Mouse (Mus musculus) lung, postnatal 0 days (tissue): ENCODE measurements around the gene Znrf2. TPM values are rescaled to one million over a fixed set of nuclear protein-coding genes. Genes with fewer than 3 reads are reported as not detected.
"Not testable (repeated sequence)": the region's sequence is repeated elsewhere in the genome, so short reads cannot be mapped to it uniquely, and the experiment has no call there.

Experiments
- ATAC-seq: fragments of 200-750 bp; cut with Nextera tagmentation; 2 replicates; pipeline ENCODE4 v1.8.0; 2017; ENCODE audit warnings: moderate library complexity
- DNase-seq: peaks from one replicate; pipeline ENCODE4 v3.0.0-alpha.2; 2016; ENCODE audit warnings: low spot score
- H3K27ac ChIP-seq: fragments of 300-500 bp; sonication (generic); 2 replicates; pipeline ENCODE4 v1.5.1; 2014; ENCODE audit warnings: antibody characterized with exemption, mild to moderate bottlenecking, low read length, mixed read lengths
- H3K27me3 ChIP-seq: fragments of 300-500 bp; sonication (generic); replicated peaks from 2 replicates; pipeline ENCODE4 v1.6.1; 2014; ENCODE audit warnings: low read length, mixed read lengths; ENCODE audit not compliant: insufficient read depth
- H3K36me3 ChIP-seq: fragments of 300-500 bp; sonication (generic); 2 replicates; pipeline ENCODE4 v1.6.1; 2014; ENCODE audit warnings: low read length, mixed read lengths; ENCODE audit not compliant: insufficient read depth
- H3K4me1 ChIP-seq: fragments of 300-500 bp; sonication (generic); 2 replicates; pipeline ENCODE4 v1.6.1; 2014; ENCODE audit warnings: antibody characterized with exemption, low read depth, low read length, mixed read lengths; ENCODE audit not compliant: insufficient read depth
- H3K4me2 ChIP-seq: fragments of 300-500 bp; sonication (generic); replicated peaks from 2 replicates; pipeline ENCODE4 v1.6.1; 2014; ENCODE audit warnings: low read depth, mild to moderate bottlenecking, low read length, moderate library complexity, mixed read lengths
- H3K4me3 ChIP-seq: fragments of 300-500 bp; sonication (generic); 2 replicates; pipeline ENCODE4 v1.5.1; 2014; ENCODE audit warnings: low read depth, low read length
- H3K9ac ChIP-seq: fragments of 300-500 bp; sonication (generic); replicated peaks from 2 replicates; pipeline ENCODE4 v1.6.1; 2014; ENCODE audit warnings: low read depth, mild to moderate bottlenecking
- H3K9me3 ChIP-seq: fragments of 300-500 bp; sonication (generic); 2 replicates; pipeline ENCODE4 v1.6.1; 2016; ENCODE audit warnings: low read length, mixed read lengths
- CTCF ChIP-seq: IDR thresholded peaks from 2 replicates; pipeline ENCODE4 v1.5.1; 2016; ENCODE audit warnings: antibody characterized with exemption, mild to moderate bottlenecking
- EP300 ChIP-seq: IDR thresholded peaks from 2 replicates; pipeline ENCODE4 v1.6.1; 2016; ENCODE audit warnings: antibody characterized with exemption, mild to moderate bottlenecking, control low read depth
- WGBS: fragments of 180-500 bp; shearing (Covaris S2); extraction: QIAGEN DNeasy Blood & Tissue Kit; methylation state at CpG from one replicate; pipeline ENCODE4 v1.1.7; 2014; 5-methylcytosine and 5-hydroxymethylcytosine counted together
- polyA plus RNA-seq: library from polyadenylated mRNA; unstranded; fragments of >200 nt; fragmentation: Nextera tagmentation; extraction: Ambion mirVana; gene quantifications from 2 replicates; pipeline ENCODE4 v1.2.1, GENCODE M21; 2015

The Znrf2 gene
- polyA plus RNA-seq, 1 experiment from 2014 or later = 4.6 TPM

- peaks cover 24% of the 10 kb centered on the region; the same call in 1 of the 2 replicates for H3K4me1 ChIP-seq
- H3K9ac ChIP-seq = no peak overlapping the region
- DNase-seq (no peak), ATAC-seq (no peak)
- peak overlapping the region; percentile 84; the same call in 1 of the 2 replicates for H3K4me2 ChIP-seq
- 70% methylated on average over 9 of the region's 9 CpGs for WGBS
- 0 out of 2 replicates have a peak overlapping the region, but pooled peaks have one; percentile 94 for H3K27ac ChIP-seq
- H3K9me3 ChIP-seq = no peaks in the 10 kb centered on the region
- TF ChIP-seq EP300 = no peak
- no peak for TF ChIP-seq CTCF
- no peaks in the 10 kb centered on the region for H3K36me3 ChIP-seq
- H3K4me3 ChIP-seq = no peak overlapping the region
- no peaks in the 10 kb centered on the region for H3K27me3 ChIP-seq
Observed at GRCm38 (mm10) chr6:54815428-54816130, 1.1 kb upstream of the Znrf2 start.

DNA sequence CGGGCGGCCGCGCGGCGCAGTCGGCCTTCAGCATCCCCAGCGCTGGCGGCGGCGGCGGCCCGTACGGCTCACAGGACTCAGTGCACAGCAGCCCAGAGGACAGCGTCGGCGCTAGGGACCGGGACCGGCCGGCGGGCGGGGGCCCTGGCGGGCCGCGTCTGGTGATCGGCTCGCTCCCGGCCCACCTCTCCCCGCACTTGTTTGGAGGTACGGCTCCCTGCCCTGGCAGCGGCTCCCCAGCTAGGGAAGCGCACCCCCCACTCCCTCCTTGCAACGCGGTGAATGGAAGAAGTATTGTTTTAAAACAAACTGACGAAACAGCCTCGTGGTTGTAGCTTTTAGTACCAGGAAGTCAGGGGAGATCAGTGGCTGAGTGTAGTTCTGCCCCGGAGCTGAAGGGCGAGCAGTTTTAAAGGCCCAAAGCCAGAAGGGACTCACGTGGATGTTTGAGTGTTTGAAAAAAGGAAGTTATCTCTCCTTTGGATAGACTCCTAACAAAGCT, 601 bp downstream of the Znrf2 start:
- Histone ChIP-seq H3K4me3 (peak overlapping the region; percentile 76), H3K27ac (peak overlapping the region; percentile 94), H3K4me2 (peak overlapping the region; percentile 84), H3K27me3 (no peaks in the 10 kb centered on the region), H3K9me3 (no peaks in the 10 kb centered on the region), H3K4me1 (peaks cover 14% of the 10 kb centered on the region; the same call in 1 of the 2 replicates), H3K9ac (peak overlapping the region; percentile 84), H3K36me3 (no peaks in the 10 kb centered on the region)
- ATAC-seq (peak; percentile 30), DNase-seq (peak; percentile 91)
- under 1% methylated on average over 18 of the region's 39 CpGs for WGBS
- TF ChIP-seq CTCF = peak; percentile 35
- no peak for TF ChIP-seq EP300

- H3K4me3 ChIP-seq = peak overlapping the region; percentile 76; the same call in 1 of the 2 replicates
- ATAC-seq = no peak
- peaks cover 7% of the 10 kb centered on the region; the same call in 1 of the 2 replicates for H3K4me1 ChIP-seq
- H3K4me2 ChIP-seq = peak overlapping the region; percentile 84
- TF ChIP-seq CTCF = no peak
- no peak for TF ChIP-seq EP300
- no peak overlapping the region for H3K9ac ChIP-seq
- DNase-seq = no peak
- no peaks in the 10 kb centered on the region for H3K9me3 ChIP-seq
- H3K36me3 ChIP-seq = no peaks in the 10 kb centered on the region
- 54% methylated on average over 2 of the region's 2 CpGs for WGBS
- 0 out of 2 replicates have a peak overlapping the region, but pooled peaks have one; percentile 4 for H3K27ac ChIP-seq
- H3K27me3 ChIP-seq = no peaks in the 10 kb centered on the region
Observed at GRCm38 (mm10) chr6:54818389-54818788, 1.7 kb downstream of the Znrf2 start.

DNA sequence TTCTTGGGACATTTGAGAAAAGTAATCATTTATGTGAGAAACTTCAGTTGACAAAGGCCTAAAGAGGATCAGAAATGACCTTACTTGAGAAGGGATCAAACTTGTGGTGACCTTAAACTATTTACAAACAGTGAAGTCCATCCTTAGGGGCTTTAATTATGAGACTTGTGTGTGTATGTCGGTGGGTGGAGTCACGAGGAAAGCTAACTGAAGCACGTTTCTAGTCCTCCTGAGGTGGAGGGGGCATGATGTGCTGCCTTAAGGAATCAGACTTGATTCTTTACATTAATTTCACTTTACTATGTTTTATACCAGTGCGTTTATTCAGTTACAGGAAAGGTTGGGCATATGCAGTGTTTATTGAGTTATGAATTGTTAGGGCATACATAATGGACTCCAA, 2.6 kb downstream of the Znrf2 start:
- Histone ChIP-seq H3K4me2 (no peak overlapping the region), H3K27ac (no peak overlapping the region), H3K4me3 (no peak overlapping the region), H3K9ac (no peak overlapping the region), H3K9me3 (no peaks in the 10 kb centered on the region), H3K4me1 (peaks cover 7% of the 10 kb centered on the region; the same call in 1 of the 2 replicates), H3K36me3 (no peaks in the 10 kb centered on the region), H3K27me3 (no peaks in the 10 kb centered on the region)
- 46% methylated on average over 4 of the region's 4 CpGs for WGBS
- DNase-seq = no peak
- TF ChIP-seq CTCF = no peak
- no peak for TF ChIP-seq EP300
- no peak for ATAC-seq

GRCm38 (mm10) chr6:54819746-54820145, 3.0 kb downstream of the Znrf2 start:
- no peak for DNase-seq
- H3K4me1 ChIP-seq = peaks cover 7% of the 10 kb centered on the region; the same call in 1 of the 2 replicates
- H3K9me3 ChIP-seq = no peaks in the 10 kb centered on the region
- H3K27me3 ChIP-seq = no peaks in the 10 kb centered on the region
- H3K4me2 ChIP-seq = no peak overlapping the region
- no peak for ATAC-seq
- H3K27ac ChIP-seq = no peak overlapping the region
- H3K36me3 ChIP-seq = no peaks in the 10 kb centered on the region
- TF ChIP-seq EP300 (no peak), CTCF (no peak)
- WGBS = 76% methylated on average over 3 of the region's 3 CpGs
- no peak overlapping the region for H3K4me3 ChIP-seq
- H3K9ac ChIP-seq = no peak overlapping the region

DNA sequence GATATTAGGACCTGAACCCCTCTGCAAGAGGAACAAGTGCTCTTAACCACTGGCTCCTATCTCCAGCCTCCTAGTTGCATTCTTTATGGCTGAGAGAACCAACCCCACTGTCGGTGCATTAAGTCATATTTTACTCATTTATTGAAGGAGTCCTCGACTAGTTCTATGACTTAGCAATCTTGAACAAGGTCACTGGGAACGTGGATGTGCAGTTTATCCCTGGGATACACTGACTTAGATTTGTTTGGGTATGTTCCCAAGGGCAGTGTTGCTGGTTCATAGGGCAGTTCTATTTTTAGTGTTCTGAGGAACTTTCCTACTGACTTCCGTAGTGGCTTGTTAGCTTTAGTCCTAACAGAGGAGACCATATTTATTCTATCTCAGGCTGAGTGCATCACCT, 5.6 kb downstream of the Znrf2 start:
- no peak overlapping the region for H3K9ac ChIP-seq
- ATAC-seq = no peak
- no peaks in the 10 kb centered on the region for H3K36me3 ChIP-seq
- TF ChIP-seq CTCF = no peak
- no peak for TF ChIP-seq EP300
- no peaks in the 10 kb centered on the region for H3K9me3 ChIP-seq
- DNase-seq = no peak
- WGBS = 54% methylated on average over 4 of the region's 4 CpGs
- H3K27me3 ChIP-seq = no peaks in the 10 kb centered on the region
- H3K27ac ChIP-seq = no peak overlapping the region
- H3K4me2 ChIP-seq = no peak overlapping the region
- H3K4me1 ChIP-seq = peaks cover 7% of the 10 kb centered on the region; the same call in 1 of the 2 replicates
- no peak overlapping the region for H3K4me3 ChIP-seq

DNA sequence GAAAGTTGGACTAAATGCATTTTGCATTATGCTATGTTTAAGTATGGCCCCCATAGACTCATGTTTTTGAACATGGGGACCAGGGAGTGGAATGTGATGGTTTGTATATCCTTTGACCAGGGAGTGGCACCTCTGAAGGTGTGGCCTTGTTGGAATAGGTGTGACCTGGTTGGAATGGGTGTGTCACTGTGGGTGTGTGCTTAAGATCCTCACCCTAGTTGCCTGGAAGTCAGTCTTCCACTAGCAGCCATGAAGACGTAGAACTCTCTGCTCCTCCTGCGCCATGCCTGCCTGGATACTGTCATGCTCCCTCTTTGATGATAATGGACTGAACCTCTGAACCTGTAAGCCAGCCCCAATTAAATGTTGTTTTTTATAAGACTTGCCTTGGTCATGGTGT, 7.8 kb downstream of the Znrf2 start:
- WGBS = 97% methylated on average over 2 of the region's 2 CpGs
- not testable (repeated sequence) for DNase-seq, H3K9ac ChIP-seq, H3K27me3 ChIP-seq, H3K4me3 ChIP-seq, H3K9me3 ChIP-seq, H3K27ac ChIP-seq, ATAC-seq, H3K4me1 ChIP-seq, H3K36me3 ChIP-seq, H3K4me2 ChIP-seq
